Mouse (Mus musculus): ENCODE measurements around the gene Nr2f6. TPM values are rescaled to one million over a fixed set of nuclear protein-coding genes. Genes with fewer than 3 reads are reported as not detected.

The Nr2f6 gene
- total and polyA plus RNA-seq, 3 experiments: 8.6 to 36.0 (median 9.7) TPM

- Histone ChIP-seq H3K4me3 (ENCODE audit: low read depth, low read length) (no peak overlapping the region), H3K27me3 (ENCODE audit: insufficient read depth, low read length) (peaks cover 29% of the 10 kb centered on the region), H3K36me3 (replicated peaks) (no peaks in the 10 kb centered on the region), H3K4me1 (ENCODE audit: insufficient read depth, low read depth, low read length) (peaks cover 29% of the 10 kb centered on the region), H3K9me3 (replicated peaks) (no peaks in the 10 kb centered on the region)
- no peak for ATAC-seq (ENCODE audit: extremely low read depth, insufficient number of reproducible peaks, low FRiP score, poor library complexity, severe bottlenecking)
- DNase-seq (ENCODE audit: low spot score): no peak
- no peak for TF ChIP-seq GATA2 (IDR thresholded peaks at IDR 0.05; ENCODE audit: borderline replicate concordance, low read depth, low read length)
- TF ChIP-seq CTCF (IDR thresholded peaks at IDR 0.05; ENCODE audit: low read depth, low read length): no peak
- no peak for TF ChIP-seq POLR2AphosphoS5 (IDR thresholded peaks at IDR 0.05; ENCODE audit: insufficient replicate concordance, low read depth, low read length)
These were observed 3.6 kb upstream of the Nr2f6 start for GRCm38 (mm10) chr8:71385212-71385835.

GRCm38 (mm10) chr8:71383860-71384259 lies 2.1 kb upstream of the Nr2f6 start:
- TF ChIP-seq GATA1 (IDR thresholded peaks at IDR 0.05; ENCODE audit: borderline replicate concordance, low read length): no peak
- TF ChIP-seq CTCF (IDR thresholded peaks at IDR 0.05; ENCODE audit: low read depth, low read length): no peak
- TF ChIP-seq POLR2AphosphoS5 (IDR thresholded peaks at IDR 0.05; ENCODE audit: insufficient replicate concordance, low read depth, low read length): no peak
- no peak for TF ChIP-seq GATA2 (IDR thresholded peaks at IDR 0.05; ENCODE audit: borderline replicate concordance, low read depth, low read length)
- no peak for TF ChIP-seq TAL1 (conservative IDR thresholded peaks at IDR 0.05; ENCODE audit: low read depth, low read length)
- H3K27me3 ChIP-seq (ENCODE audit: insufficient read depth, low read length): peaks cover 31% of the 10 kb centered on the region
- DNase-seq (ENCODE audit: low spot score) (no peak), ATAC-seq (ENCODE audit: extremely low read depth, insufficient number of reproducible peaks, low FRiP score, poor library complexity, severe bottlenecking) (no peak)
- no peaks in the 10 kb centered on the region for H3K9me3 ChIP-seq (replicated peaks)
- H3K36me3 ChIP-seq (replicated peaks): no peaks in the 10 kb centered on the region
- H3K4me3 ChIP-seq (ENCODE audit: low read depth, low read length): no peak overlapping the region
- H3K4me1 ChIP-seq (ENCODE audit: insufficient read depth, low read depth, low read length): peaks cover 43% of the 10 kb centered on the region

GRCm38 (mm10) chr8:71383396-71383795 lies 1.6 kb upstream of the Nr2f6 start:
- ATAC-seq (ENCODE audit: extremely low read depth, insufficient number of reproducible peaks, low FRiP score, poor library complexity, severe bottlenecking): no peak
- Histone ChIP-seq H3K36me3 (replicated peaks) (peaks cover 3% of the 10 kb centered on the region), H3K4me1 (ENCODE audit: insufficient read depth, low read depth, low read length) (peaks cover 46% of the 10 kb centered on the region), H3K4me3 (ENCODE audit: low read depth, low read length) (no peak overlapping the region), H3K27me3 (ENCODE audit: insufficient read depth, low read length) (peaks cover 27% of the 10 kb centered on the region), H3K9me3 (replicated peaks) (no peaks in the 10 kb centered on the region)
- no peak for TF ChIP-seq GATA2 (IDR thresholded peaks at IDR 0.05; ENCODE audit: borderline replicate concordance, low read depth, low read length)
- no peak for TF ChIP-seq POLR2AphosphoS5 (IDR thresholded peaks at IDR 0.05; ENCODE audit: insufficient replicate concordance, low read depth, low read length)
- no peak for TF ChIP-seq CTCF (IDR thresholded peaks at IDR 0.05; ENCODE audit: low read depth, low read length)
- no peak for TF ChIP-seq TAL1 (conservative IDR thresholded peaks at IDR 0.05; ENCODE audit: low read depth, low read length)
- no peak for TF ChIP-seq GATA1 (IDR thresholded peaks at IDR 0.05; ENCODE audit: borderline replicate concordance, low read length)
- DNase-seq (ENCODE audit: low spot score): no peak

DNA sequence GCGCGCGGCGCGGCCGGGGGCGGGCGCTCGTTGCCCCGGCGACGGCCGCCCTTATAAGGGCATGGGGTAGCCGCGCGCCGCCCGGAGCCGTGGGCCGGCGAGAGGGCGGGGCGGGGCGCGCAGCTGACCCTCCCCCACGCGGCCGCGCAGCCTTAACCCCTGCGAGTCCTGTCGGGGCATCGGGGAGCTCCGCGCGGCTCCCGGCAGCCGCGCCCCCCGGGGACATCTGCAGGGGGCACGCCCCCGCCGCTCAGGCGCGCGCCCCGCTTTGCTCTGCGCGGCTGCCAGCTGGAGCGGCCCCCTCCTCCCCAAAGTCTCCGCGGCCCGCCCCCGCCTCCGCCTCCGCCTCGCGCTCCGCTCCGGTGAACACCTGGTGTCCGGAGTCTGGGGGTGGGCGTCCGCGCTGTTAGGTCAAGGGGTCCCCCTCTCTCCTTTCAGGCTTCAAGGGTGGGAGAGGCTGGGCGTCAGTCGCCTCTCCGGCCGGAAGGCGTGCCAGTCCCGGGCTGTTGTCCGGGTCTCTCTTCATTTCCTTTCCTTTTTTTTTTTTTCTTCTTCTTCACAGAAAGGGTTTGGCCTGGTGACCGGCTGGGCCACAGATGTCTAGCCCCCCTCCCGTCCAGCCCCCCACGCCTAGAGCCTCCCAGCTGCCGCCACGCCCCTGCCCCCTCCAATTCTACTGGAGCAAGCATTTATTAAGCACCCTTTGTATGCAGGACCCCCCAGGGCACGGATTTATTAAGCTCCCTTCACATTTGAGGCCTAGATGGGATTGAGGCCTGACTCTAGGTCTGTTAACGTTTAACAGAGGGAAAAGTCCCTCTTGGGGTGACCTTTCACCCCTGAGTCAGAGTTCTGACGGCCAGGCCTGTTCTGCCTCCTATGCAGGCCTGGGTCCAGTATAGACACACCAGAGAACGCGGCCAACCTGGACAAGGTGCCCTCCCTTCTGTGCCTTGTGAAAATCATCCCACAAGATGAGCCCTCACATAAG lies 506 bp upstream of the Nr2f6 start:
- Histone ChIP-seq H3K4me1 (ENCODE audit: insufficient read depth, low read depth, low read length) (peaks cover 44% of the 10 kb centered on the region), H3K4me3 (ENCODE audit: low read depth, low read length) (peak overlapping the region; percentile 77), H3K9me3 (replicated peaks) (no peaks in the 10 kb centered on the region), H3K36me3 (replicated peaks) (peaks cover 14% of the 10 kb centered on the region), H3K27me3 (ENCODE audit: insufficient read depth, low read length) (peaks cover 22% of the 10 kb centered on the region)
- TF ChIP-seq GATA2 (IDR thresholded peaks at IDR 0.05; ENCODE audit: borderline replicate concordance, low read depth, low read length): no peak
- no peak for TF ChIP-seq CTCF (IDR thresholded peaks at IDR 0.05; ENCODE audit: low read depth, low read length)
- TF ChIP-seq TAL1 (conservative IDR thresholded peaks at IDR 0.05; ENCODE audit: low read depth, low read length): no peak
- TF ChIP-seq GATA1 (IDR thresholded peaks at IDR 0.05; ENCODE audit: borderline replicate concordance, low read length): no peak
- TF ChIP-seq POLR2AphosphoS5 (IDR thresholded peaks at IDR 0.05; ENCODE audit: insufficient replicate concordance, low read depth, low read length): no peak
- DNase-seq (ENCODE audit: low spot score) (peak; percentile 86), ATAC-seq (ENCODE audit: extremely low read depth, insufficient number of reproducible peaks, low FRiP score, poor library complexity, severe bottlenecking) (no peak; the same call in 1 of the 2 replicates)

GRCm38 (mm10) chr8:71380178-71381171 lies 1.3 kb downstream of the Nr2f6 start:
- H3K4me1 ChIP-seq (ENCODE audit: insufficient read depth, low read depth, low read length): peaks cover 46% of the 10 kb centered on the region
- DNase-seq (ENCODE audit: low spot score): no peak
- H3K36me3 ChIP-seq (replicated peaks): peaks cover 32% of the 10 kb centered on the region
- ATAC-seq (ENCODE audit: extremely low read depth, insufficient number of reproducible peaks, low FRiP score, poor library complexity, severe bottlenecking): no peak
- H3K9me3 ChIP-seq (replicated peaks): peaks cover 8% of the 10 kb centered on the region
- H3K4me3 ChIP-seq (ENCODE audit: low read depth, low read length): peak overlapping the region; percentile 77
- peaks cover 19% of the 10 kb centered on the region for H3K27me3 ChIP-seq (ENCODE audit: insufficient read depth, low read length)
- no peak for TF ChIP-seq POLR2AphosphoS5 (IDR thresholded peaks at IDR 0.05; ENCODE audit: insufficient replicate concordance, low read depth, low read length)
- TF ChIP-seq GATA1 (IDR thresholded peaks at IDR 0.05; ENCODE audit: borderline replicate concordance, low read length): no peak
- TF ChIP-seq GATA2 (IDR thresholded peaks at IDR 0.05; ENCODE audit: borderline replicate concordance, low read depth, low read length): no peak
- no peak for TF ChIP-seq TAL1 (conservative IDR thresholded peaks at IDR 0.05; ENCODE audit: low read depth, low read length)
- TF ChIP-seq CTCF (IDR thresholded peaks at IDR 0.05; ENCODE audit: low read depth, low read length): no peak
